Mouse (Mus musculus) liver, embryonic 14.5 days (tissue): ENCODE results near the gene Gale. TPM values are rescaled to one million over a fixed set of nuclear protein-coding genes. Genes with fewer than 3 reads are reported as not detected.

Source experiments
- ATAC-seq: fragments of 200-750 bp; cut with Nextera tagmentation; 2 replicates; pipeline ENCODE4 v1.8.0; 2017; ENCODE audit warnings: moderate number of reproducible peaks, mild to moderate bottlenecking, moderate library complexity; ENCODE audit not compliant: insufficient read depth
- DNase-seq, 3 experiments: peaks; one replicate each; pipeline ENCODE4 v3.0.0-alpha.2; 2012 to 2013; ENCODE audit warnings: low read depth in 3 of 3, low spot score in 3 of 3
- H3K27ac ChIP-seq: fragments of 300-500 bp; sonication (generic); 2 replicates; pipeline ENCODE4 v1.5.1; 2014; ENCODE audit warnings: moderate library complexity, mild to moderate bottlenecking, control low read depth, inconsistent platforms
- H3K27me3 ChIP-seq: fragments of 300-500 bp; sonication (generic); 2 replicates; pipeline ENCODE4 v1.6.1; 2014; ENCODE audit warnings: mild to moderate bottlenecking, low read length, moderate library complexity; ENCODE audit not compliant: control insufficient read depth, insufficient read depth
- H3K36me3 ChIP-seq: fragments of 300-500 bp; sonication (generic); replicated peaks from 2 replicates; pipeline ENCODE4 v1.6.1; 2014; ENCODE audit warnings: low read depth; ENCODE audit not compliant: control insufficient read depth, insufficient read depth
- H3K4me1 ChIP-seq, 2 experiments: fragments of 200-500 bp in 1 of 2; fragments of 300-500 bp in 1 of 2; sonication (generic) in 1 of 2; replicated peaks; 2 replicates each; pipeline ENCODE4 v1.6.1; 2012 to 2014; ENCODE audit warnings: antibody characterized with exemption in 1 of 2, inconsistent platforms in 1 of 2, low read length in 1 of 2; ENCODE audit not compliant: control insufficient read depth in 2 of 2, insufficient read depth in 2 of 2
- H3K4me2 ChIP-seq: fragments of 300-500 bp; sonication (generic); 2 replicates; pipeline ENCODE4 v1.6.1; 2014; ENCODE audit warnings: low read depth, mild to moderate bottlenecking, control low read depth, moderate library complexity
- H3K4me3 ChIP-seq, 2 experiments: fragments of 200-500 bp in 1 of 2; fragments of 300-500 bp in 1 of 2; sonication (generic) in 1 of 2; 2 replicates each; pipeline ENCODE4 v1.5.1; 2012 to 2014; ENCODE audit warnings: low read depth in 2 of 2, low read length in 2 of 2, mild to moderate bottlenecking in 2 of 2, control low read depth in 1 of 2, inconsistent platforms in 1 of 2, moderate library complexity in 1 of 2; ENCODE audit not compliant: insufficient read depth in 1 of 2
- H3K9ac ChIP-seq: fragments of 300-500 bp; sonication (generic); replicated peaks from 2 replicates; pipeline ENCODE4 v1.6.1; 2014; ENCODE audit warnings: mild to moderate bottlenecking, control low read depth, moderate library complexity
- H3K9me3 ChIP-seq: fragments of 300-500 bp; sonication (generic); 2 replicates; pipeline ENCODE4 v1.6.1; 2016; ENCODE audit warnings: low read length, mixed read lengths; ENCODE audit not compliant: control insufficient read depth
- CTCF ChIP-seq: IDR thresholded peaks from 2 replicates; pipeline ENCODE4 v1.5.1; 2016; ENCODE audit warnings: antibody characterized with exemption, low read depth, control low read depth
- EP300 ChIP-seq: IDR thresholded peaks from 2 replicates; pipeline ENCODE4 v1.6.1; 2016; ENCODE audit warnings: antibody characterized with exemption, low read depth
- WGBS: fragments of 180-500 bp; shearing (Covaris S2); extraction: QIAGEN DNeasy Blood & Tissue Kit; methylation state at CpG from one replicate; pipeline ENCODE4 v1.1.7; 2014; ENCODE audit not compliant: insufficient replicate concordance; 5-methylcytosine and 5-hydroxymethylcytosine counted together
- polyA plus RNA-seq, 2 experiments: library from polyadenylated mRNA; depleted of rRNA in 1 of 2; stranded (reverse) in 1 of 2; unstranded in 1 of 2; fragments of >200 nt; fragmentation: Nextera tagmentation in 1 of 2; extraction: Ambion mirVana in 1 of 2; gene quantifications; 2 replicates each; pipeline versions ENCODE4 v1.2.1 to v1.2.3; 2012 to 2014

Gene Gale
- polyA plus RNA-seq, 2 experiments: 22.8 to 38.0 TPM

DNA sequence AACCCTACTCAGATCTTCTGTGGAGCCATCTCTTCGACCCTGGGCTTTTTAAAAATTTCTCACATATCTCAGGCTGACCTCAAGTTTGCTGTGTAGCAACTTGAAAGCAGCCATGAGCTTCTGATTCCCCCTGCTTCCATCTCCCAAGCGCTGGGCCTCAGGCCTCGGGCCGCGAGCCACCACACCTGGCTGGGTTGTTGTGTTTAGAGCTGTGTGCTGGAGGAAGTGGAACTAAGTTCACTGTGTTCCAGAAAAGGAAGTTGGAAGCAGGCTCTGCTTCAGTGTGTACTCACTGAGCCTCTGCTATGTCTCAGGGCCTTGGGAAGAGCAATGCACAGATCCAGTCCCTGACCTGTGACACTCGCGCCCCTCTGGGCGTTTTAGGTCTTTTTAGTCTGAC is 15.4 kb upstream of the Gale start:
- Histone ChIP-seq H3K36me3 (peaks cover 15% of the 10 kb centered on the region; the same call in 1 of the 2 replicates), H3K4me2 (no peak overlapping the region; the same call in none of the 2 replicates), H3K4me3 (no peak overlapping the region), H3K9ac (no peak overlapping the region), H3K4me1 (peaks cover 6 to 14% of the 10 kb centered on the region in 2 experiments), H3K9me3 (0 out of 2 replicates have a peak, but pooled peaks cover 2% of the 10 kb centered on the region), H3K27me3 (no peaks in the 10 kb centered on the region), H3K27ac (no peak overlapping the region)
- 80% methylated on average over 8 of the region's 8 CpGs for WGBS
- ATAC-seq (no peak), DNase-seq (no peak)
- TF ChIP-seq CTCF (no peak), EP300 (no peak)

DNA sequence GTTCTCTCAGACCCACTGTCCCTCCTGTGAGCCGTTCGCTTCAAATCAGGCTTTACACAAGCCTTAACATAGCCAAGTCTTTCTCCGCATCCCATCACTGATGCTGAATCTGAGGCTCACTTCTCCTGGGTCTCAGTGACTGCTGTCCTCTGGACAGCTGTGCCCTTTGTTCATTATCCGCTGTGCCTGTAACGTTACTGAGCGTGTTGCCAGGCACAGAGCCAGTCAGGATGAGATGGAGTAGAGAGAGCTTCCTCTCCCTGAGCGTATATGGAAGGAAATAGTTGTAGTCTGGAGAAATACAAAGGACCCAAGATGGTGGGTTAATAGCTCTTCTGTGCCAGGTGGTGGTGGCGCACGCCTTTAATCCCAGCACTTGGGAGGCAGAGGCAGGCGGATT is 14.1 kb upstream of the Gale start:
- Histone ChIP-seq H3K4me2 (no peak overlapping the region), H3K36me3 (peaks cover 16% of the 10 kb centered on the region), H3K4me1 (peaks cover 6 to 9% of the 10 kb centered on the region in 2 experiments), H3K27me3 (no peaks in the 10 kb centered on the region), H3K9ac (no peak overlapping the region), H3K4me3 (no peak overlapping the region), H3K27ac (no peak overlapping the region), H3K9me3 (0 out of 2 replicates have a peak, but pooled peaks cover 2% of the 10 kb centered on the region)
- TF ChIP-seq EP300 (no peak), CTCF (no peak)
- no peak for ATAC-seq
- DNase-seq: no peak
- WGBS: 83% methylated on average over 10 of the region's 10 CpGs

DNA sequence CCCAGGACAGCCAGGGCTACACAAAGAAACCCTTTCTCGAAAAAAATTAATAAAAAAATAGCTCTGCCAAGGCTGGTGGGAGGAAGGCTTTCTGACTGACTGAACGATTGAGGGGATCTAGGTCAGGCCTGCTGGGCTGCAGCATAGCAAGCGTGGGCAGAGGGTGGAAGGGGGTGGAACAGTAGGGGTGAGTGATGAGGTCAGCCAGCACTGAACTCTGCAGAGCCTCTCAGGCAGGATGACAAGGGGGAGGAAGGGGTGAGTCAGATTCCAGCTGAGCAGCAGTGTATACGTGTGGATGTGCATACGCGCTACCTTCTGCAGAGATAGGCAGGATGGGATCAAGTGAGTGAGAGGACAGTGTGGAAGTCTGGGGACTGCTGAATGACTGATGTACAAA is 13.6 kb upstream of the Gale start:
- 70% methylated on average over 6 of the region's 6 CpGs for WGBS
- DNase-seq: no peak
- ATAC-seq: no peak

DNA sequence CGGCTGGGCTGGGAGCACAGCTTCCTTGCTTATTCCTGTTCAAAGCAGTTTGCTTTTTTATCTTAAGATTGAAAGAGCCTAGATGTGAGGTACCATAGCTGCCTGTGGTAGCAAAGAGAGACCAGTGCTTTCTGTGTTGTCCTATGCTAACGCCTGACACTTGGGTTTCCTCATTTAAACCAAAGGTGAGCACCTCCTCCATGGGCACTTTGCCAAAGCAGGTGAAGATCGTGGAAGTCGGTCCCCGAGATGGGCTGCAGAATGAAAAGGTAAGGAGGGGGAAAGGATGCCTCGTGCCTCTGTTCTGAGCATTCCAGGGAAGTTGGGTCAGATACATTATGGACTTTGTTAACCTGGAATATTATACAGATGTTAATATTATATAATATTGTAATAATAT is 13.2 kb upstream of the Gale start:
- WGBS: 73% methylated on average over 6 of the region's 6 CpGs
- H3K4me3 ChIP-seq: no peak overlapping the region
- no peak for TF ChIP-seq EP300
- ATAC-seq: no peak
- no peak overlapping the region for H3K4me2 ChIP-seq
- no peaks in the 10 kb centered on the region for H3K27me3 ChIP-seq
- no peak for DNase-seq
- H3K36me3 ChIP-seq: peaks cover 22% of the 10 kb centered on the region
- no peak overlapping the region for H3K9ac ChIP-seq
- peaks cover 6 to 9% of the 10 kb centered on the region in 2 experiments for H3K4me1 ChIP-seq
- no peak overlapping the region for H3K27ac ChIP-seq
- 0 out of 2 replicates have a peak, but pooled peaks cover 2% of the 10 kb centered on the region for H3K9me3 ChIP-seq

More for the DNA sequence above, 13.6 kb upstream of the Gale start:
- H3K4me3 ChIP-seq: no peak overlapping the region
- no peak overlapping the region for H3K27ac ChIP-seq
- H3K27me3 ChIP-seq: no peaks in the 10 kb centered on the region
- H3K36me3 ChIP-seq: peaks cover 20% of the 10 kb centered on the region
- peaks cover 6 to 9% of the 10 kb centered on the region in 2 experiments for H3K4me1 ChIP-seq
- H3K4me2 ChIP-seq: no peak overlapping the region
- 0 out of 2 replicates have a peak, but pooled peaks cover 2% of the 10 kb centered on the region for H3K9me3 ChIP-seq
- no peak overlapping the region for H3K9ac ChIP-seq
- TF ChIP-seq EP300 (no peak), CTCF (no peak)

DNA sequence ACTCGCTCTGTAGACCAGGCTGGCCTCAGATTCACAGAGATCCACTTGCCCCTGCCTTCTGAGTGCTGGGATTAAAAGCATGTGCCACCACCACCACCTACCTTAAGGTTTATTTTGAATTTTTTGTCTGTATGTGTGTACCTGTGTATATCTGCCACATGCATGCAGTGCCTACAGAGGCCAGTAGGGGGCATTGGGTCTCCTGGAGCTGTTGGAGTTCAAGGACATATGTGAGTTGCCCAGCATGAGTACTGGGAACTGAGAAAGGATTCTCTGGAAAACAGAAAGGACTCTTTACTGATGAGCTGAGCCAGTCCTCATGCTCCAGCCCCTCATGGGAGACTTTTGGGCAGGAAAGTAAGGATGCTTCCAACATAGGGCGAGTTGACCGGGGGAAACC is 12.0 kb upstream of the Gale start:
- Histone ChIP-seq H3K36me3 (peaks cover 27% of the 10 kb centered on the region), H3K4me3 (no peak overlapping the region), H3K4me1 (peaks cover 3% of the 10 kb centered on the region in 2 experiments; a peak in 2 of 4 replicates), H3K9ac (no peak overlapping the region), H3K4me2 (no peak overlapping the region), H3K27me3 (no peaks in the 10 kb centered on the region), H3K27ac (no peak overlapping the region), H3K9me3 (0 out of 2 replicates have a peak, but pooled peaks cover 2% of the 10 kb centered on the region)
- DNase-seq: no peak
- no peak for ATAC-seq
- TF ChIP-seq CTCF (peak; percentile 56), EP300 (no peak)
- 85% methylated on average over 3 of the region's 3 CpGs for WGBS
